Mouse (Mus musculus) kidney, adult 18-20 months (tissue): ENCODE data around the gene Foxo1.

Source experiments
- DNase-seq: peaks from one replicate; pipeline ENCODE4 v3.0.0; 2021

Foxo1 gene

DNA sequence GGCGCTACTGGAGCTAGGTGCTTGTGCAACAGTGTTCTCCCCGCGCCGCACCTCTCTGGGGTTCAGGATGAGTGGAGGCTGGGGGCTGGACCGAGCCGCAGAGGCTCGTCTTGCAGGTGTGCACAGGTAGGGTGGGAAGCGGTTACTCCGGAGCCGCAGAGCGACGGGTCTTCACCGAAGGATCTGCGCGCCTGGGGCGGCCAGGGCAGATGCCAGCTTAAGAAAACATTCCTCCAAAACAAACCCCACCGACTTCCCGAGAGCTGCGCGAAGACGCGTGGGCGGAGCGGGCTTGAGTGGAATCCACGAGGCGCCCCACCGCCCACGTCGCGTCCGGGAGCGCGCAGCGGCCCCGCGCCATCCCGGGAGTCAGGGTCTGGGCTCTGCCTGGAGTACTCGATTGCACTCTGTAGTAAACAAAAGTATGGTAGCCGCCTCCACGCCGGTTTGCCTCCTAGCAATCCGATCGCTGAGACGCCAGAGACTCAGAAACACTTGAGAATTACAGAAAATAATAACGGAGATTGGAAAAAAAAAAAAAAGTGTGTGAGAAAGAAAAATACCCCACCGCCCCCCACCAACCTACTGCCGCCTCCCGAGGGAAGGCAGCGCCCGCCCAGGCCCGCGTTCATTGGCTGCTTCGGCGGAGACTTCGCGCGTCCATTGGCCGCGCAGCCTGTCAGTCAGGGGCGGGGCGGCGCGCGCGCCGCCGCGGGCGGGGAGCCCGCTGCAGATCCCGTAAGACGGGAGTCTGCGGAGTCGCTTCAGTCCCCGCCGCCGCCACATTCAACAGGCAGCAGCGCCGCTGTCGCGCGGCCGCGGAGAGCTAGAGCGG, at the start of gene Foxo1:
TSS of gene Foxo1 (plus strand) at position 685 of the 835 bp plus-strand sequence.
- peak; percentile 90 for DNase-seq

DNA sequence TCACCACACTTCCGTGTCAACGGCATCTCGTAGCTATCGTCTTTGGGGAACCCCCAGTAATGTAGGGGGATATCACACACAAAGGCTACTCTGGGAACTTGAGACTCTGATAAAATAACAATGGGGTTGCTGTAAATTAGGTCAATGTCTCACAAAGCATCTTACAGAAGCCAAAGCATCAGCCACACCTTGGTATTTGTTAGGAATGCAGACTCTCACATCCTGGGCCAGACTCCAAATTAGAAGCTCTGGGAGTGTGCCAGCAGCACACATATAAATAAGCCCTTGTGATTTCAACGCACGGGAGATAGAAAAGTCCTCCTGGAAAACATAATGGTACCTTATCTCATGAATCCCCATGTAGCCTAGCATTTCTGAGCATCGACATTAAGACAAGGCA, 49.3 kb upstream of the Foxo1 start:
- DNase-seq: no peak

DNA sequence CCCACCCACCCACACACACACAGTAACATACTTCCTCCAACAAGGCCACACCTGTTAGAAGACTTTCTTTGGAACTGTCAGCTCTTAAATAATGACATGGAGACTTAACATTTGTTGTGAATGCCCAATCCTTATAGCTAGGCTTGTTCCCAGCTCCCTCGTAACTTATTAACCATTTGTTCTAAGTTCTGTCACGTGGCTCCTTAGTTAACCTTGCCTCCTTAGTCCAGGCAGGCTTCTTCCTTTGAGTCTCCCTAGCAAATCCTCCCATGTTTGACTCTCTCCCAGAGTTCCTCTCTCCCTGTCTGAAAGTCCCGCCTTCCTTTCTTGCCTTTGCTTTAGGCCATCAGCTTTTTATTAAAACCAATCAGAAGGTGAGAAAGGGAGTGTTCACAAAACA, 47.1 kb upstream of the Foxo1 start:
- no peak for DNase-seq

DNA sequence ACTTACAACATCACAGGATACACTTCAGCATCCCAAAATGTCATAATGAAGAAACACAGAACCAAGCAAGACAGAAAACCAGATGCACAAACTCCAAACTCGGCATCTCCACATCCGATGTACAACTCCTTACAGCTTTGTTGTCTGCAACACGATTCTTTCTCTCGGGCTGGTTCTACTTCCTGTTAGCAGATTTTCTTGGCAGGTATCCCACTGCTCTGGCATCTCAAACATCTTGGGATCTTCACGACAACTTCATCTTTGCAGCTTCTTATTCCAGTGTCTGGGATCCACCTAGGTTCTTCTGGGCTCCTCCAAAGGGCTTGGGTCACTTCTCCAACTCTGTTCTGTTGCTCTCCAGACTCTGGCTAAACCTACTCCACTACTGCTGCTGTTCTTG, 46.2 kb upstream of the Foxo1 start:
- DNase-seq: no peak

DNA sequence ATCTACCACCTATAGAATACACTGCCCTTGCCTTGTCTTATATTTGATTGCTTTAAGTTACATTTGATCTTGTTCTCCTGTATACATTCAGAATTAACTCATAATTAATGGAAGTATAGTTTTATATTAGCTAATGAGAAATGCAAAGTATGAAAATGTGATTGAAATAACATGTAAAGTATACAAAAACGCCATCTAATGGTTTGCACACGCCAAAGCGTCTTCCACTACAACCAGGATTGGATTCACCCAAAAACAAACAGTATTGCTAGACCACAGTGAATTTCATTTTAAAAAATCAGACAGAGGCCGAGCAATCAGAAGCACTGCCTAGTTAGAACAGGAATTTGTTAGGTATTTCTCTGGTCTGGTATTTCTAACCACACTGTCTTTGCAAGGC, 31.6 kb upstream of the Foxo1 start:
- DNase-seq: no peak

DNA sequence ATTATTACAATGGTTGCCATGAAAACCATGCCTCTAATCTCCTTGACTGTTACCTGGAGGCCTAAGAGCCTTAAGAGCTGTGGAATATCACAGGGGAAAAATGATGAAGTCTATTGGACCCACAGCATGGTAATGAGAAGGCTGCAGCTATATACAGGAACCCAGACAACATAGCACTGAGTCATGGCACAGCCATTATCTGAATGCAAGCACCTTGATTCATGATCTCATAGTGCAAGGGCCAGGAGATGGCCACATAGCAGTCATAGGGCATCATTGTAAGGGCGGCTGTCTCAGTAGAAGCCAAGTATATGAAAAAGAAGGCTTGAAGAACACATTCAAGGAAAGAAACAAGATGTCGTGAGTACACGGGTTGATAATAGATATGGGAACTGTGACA, 31.0 kb upstream of the Foxo1 start:
- no peak for DNase-seq

DNA sequence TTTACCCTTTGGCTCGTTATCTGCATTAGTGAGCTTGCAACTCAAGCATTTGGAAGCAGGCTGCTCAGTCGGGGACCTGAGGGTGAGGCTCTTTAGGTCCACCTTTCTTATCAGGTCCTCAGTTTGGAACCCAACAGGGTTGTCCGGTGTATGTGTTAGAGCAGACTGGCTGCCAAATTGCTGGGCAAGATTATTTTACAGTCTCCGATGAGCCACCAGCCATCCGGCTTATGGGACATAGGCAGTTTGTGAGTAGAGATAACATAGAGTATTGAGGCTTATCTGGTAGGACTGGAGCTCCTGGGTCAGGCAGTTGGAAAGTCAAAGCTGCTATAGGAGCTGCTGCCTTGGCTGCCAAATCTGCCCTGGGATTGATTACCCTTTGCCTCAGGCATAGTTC, 27.1 kb upstream of the Foxo1 start:
- no peak for DNase-seq

DNA sequence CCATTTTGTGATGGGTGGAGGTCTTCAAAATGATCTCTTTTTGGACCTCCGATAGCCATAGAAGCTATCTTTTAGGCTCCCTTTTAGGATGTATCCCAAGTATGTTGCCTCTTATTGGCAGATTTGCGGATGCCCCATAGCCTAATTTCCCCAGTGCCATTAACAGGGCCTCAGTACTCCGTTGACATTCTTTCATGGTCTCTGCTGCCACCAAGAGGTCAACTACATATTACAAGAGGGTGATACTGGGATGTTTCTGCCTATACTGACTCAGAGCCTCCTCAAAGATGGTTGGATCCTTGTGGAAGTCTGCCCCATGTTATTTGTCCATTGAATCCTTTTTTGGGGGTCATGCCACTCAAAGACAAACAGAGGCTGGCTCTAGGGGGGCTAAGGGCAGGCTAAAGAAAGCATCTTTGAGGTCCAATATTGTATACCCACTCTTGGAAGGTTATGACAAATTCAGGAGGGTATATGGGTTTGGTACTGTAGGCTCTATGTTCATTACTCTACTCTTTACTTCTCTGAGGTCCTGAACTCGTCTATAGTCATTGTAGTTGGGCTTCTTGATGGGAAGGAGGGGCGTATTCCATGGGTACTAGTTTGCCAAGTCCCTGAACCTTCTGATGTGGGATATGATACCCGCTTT, 25.6 kb upstream of the Foxo1 start:
- peak; percentile 65 for DNase-seq

DNA sequence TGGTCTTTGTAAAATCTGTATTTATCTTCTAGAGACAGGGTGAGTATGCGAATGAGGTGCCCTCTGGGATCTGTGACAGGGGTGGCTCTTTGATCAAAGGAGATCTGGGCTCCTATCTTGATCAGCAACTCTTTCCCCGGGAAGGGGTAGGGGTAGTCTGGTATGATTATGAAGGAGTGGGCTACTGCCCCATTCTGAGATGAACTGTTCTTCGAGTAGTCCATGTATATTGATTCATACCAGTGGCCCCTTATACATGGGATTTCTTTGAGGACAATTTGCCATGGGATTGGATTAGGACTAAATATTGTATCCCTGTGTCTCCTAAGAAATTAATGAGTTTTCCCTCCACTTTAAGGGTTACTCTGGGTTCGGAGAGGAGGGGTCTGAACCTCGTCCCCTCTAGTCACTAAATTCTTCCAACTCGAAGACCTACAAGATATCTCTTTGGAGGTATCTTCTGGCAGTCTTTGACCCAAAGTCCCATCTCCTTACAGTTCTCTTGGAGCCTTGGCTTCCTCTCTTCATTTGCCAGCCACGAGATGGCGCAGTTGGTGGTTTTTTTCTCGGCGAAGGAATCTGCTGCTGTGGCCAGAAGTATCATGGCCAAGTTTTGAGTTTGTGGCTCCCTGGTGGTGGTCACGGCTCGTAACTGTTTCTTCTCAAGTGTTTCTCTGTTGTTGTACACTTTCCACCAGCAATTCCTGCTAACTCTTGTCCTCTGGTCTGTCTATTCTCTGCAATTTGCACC, 24.7 kb upstream of the Foxo1 start:
- DNase-seq: peak; percentile 31

DNA sequence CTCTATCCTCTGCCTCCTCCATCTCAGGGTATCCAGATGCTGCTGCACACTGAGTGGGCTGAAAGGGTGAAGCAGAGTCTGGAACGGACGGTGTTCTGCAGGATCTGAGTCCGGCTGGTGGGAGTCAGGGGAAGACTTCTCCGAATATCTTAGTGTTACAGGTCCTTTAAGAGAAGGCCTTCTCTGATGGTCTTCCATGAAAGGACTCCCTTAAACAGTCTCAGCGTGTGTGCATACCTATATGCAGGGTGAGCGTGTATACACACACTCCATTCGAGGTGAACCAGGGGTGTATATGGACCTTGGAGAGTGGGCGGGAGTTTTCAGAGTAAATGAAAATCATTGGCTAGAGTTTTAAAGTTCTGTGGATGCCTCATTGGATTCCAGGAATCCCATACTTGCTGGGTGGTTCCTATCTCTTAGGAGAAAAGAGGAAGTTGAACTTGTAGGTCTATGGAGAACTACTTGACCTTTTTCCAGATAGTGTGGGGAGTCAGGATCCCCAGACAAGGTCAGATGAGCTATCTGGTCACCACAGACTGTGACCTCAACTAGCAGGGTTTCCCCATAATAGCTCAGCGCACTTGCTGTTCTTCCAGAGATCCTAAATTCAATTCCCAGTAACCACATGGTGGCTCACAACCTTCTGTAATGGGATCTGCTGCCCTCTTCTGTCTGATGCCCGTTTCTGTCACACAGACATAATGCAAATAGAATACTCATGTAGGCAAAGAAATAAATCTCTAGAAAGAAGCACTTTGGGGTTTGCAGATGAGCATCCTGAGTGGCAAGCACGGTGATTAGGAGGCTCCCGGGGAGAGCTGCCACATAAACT, 21.9 kb upstream of the Foxo1 start:
- DNase-seq: no peak

DNA sequence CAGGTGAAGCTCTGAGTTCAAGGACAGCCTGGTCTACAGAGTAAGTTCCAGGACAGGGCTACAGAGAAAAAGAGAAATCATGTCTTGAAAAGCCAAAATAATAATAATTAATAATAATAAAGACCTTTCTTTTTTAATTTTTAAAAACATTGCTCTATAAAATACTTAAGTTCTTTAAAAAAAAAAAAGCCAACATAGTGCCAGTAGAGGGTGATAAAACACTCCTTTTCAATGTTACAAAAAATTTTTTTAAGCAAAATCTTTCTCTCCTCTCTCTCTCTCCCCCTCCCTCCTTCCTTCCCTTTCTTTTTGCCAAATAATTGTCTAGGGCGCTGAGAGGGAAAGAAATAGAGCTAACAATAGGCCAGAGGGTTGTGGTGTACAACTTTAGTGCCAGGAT, 17.0 kb upstream of the Foxo1 start:
- no peak for DNase-seq

DNA sequence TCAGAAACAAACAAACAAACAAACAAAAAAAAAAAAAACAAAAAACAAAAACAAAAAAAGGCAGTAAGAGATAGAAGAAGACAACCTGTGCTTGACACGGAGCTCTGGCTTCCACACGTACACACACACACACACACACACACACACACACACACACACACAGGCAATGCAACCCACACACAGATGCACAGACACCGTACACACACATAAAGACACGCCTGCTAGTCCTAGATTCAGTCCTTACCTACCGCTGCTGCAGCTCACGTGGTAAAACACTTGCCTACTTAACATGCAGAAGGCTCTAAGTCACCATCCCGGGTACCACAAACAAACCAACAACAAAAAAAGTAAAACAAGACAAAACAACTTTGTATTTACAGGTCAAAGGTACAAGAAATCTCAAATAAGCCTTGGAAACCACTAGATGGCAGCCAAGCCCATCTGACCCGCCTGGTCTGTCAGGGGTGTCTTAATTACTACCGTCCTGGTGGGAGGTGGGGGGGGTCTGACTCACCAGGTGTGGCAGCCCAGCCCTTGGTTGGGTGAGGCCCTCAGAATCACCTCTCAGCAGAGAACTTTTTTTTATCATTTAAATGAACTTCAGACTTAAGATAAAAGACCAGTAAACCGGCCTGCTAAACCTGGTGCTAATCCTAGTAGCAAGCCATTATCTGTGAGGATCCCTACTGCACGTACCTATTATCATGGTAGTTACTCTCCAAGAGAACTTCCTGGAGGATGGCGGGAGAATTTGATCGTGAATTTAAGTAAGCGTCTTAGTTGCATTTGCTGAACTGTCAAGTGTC, 14.3 kb upstream of the Foxo1 start:
- DNase-seq: peak; percentile 37

DNA sequence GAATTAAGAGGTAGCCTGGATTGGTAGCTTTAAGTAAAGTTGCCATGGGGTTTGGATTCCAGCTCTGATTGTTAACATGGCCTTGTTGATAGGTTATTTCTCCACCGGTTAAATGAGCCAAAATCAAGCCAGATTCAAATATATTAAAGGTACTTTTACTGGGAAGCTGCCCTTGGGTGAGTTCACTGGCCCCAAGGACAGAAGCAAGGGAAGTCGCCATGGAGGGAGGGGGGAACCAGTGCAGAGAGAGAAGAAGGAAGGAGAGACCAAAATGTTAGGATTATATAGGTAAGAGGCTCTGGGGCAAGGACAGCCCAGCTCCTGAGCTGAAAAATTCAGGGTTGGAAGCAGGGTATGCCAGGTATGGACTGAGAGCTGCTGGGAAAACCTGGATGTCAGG, 13.6 kb upstream of the Foxo1 start:
- no peak for DNase-seq

DNA sequence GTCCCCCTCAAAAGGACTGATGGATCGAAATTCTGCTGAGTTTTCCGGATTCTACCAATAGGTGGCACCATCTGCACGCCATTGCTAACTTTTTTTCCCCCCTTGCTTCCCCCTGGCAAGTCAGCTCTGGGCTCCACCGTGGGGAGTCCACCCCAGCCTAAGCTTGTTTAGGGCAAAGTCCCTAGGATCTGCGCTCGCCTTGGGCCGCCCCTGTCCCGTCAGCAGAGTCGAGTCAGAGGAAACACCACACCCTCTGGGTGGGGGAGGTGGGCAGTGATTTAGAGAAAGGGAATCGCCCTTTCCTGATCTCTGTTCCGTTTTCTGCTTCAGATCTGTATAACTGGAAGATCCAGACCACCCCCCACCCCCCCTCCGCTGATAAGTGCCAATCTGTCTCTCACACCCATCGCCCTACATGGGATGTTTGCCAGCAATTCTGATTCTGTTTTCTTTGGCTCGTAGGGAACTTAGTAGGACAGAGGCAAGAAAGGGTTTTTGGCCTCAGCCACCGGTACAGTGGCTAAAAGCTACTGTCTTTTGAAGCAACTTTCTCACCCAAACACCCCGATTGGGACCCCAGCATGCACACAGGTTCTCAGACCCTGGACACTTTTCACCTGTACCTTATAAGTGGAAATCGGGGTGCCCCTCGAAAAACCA, 10.2 kb upstream of the Foxo1 start:
- peak; percentile 59 for DNase-seq

DNA sequence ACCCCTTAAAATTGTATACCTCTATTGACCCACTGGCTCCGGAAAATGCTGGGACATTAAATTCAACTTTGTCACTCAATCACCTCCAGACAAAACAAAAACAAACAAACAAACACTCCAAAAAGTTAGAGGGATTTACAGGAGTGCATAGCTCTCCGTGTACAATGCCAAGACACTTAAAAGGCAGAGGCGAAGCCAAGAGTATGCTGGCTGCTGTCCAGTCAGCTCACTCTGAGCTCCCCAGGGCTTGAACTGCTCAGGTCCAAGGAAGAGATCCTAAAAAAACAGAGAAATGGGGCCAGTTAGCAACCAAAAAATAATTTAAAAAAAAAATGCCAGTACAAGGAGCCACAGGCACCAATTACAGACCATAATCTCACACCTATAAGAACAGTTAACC, 9.6 kb upstream of the Foxo1 start:
- DNase-seq: peak; percentile 55

DNA sequence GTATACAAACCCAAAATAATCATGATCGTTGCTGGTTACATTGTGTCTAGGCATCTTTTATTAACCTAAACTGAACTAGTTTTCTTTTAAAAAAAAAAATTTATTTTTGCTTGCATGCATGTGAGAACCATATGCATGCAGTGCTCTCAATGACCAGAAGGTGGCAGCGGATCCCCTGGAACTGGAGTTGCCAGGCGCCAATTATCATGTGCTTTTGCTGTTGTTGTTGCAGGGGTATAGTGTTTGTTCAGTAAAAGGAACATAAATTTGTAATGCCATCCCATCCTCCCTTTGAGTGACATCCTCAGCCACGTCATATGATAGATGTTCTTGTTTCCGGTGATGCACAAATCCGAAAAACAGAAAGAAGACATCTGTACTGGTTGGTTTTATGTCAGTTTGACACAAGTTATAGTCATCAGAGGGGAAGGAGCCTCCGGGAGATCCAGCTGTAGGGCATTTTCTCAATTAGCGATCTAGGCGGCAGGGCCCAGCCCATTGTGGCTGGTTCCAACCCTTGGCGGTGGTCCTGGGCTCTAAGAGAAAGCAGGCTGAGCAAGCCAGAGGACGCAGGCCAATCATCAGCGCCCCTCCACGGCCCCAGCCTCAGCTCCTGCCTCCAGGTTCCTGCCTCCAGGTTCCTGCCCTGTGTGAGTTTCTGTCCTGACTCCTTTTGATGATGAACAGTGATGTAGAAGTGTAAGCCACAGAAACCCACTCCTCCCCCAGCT, 5.5 kb upstream of the Foxo1 start:
- DNase-seq: peak; percentile 85

DNA sequence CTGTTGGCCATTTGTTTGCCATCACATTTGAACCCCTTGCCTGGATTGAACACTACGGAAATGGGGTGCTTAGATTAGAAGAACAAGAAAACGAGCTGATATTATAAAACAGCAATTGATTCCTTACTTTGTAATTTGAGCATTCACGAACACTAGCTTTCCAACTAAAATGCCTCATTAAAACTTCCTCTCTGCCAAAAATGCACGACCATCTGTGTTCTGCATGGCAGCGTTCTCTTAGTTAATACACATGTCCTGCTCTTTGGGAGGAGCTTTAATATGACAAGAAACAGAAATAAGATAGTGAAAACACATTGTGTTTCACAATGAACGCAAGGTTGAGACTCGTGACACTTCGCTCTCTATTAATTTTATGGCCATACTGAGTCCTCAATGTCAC, 3.8 kb upstream of the Foxo1 start:
- DNase-seq: no peak

DNA sequence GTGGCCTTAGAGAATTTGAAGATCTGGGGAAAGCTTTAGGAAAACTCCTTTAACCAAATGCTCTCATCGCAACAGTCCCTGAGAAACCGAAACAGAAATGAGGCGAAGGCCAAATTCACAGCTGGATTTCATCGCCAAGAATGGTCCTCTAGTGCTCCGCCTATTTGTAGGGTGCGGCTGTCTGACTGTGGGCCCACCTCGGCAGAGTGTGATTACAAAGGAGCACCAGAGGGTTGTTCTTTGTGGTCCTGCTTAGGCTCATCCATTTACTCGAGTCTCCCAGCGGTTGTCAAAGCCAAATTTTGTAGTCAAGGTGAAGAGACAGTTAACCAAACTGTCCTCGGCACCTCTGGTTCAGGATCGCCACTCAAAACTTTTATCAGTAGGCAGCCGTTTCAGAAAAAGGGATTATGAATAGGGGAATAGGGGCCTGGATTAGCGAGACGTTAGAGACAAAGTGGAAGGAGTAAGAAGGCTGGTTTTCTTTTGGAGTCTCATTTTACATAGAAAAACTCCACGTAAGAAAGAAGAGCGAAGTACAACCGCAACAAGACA, 1.5 kb upstream of the Foxo1 start:
- peak; percentile 33 for DNase-seq

DNA sequence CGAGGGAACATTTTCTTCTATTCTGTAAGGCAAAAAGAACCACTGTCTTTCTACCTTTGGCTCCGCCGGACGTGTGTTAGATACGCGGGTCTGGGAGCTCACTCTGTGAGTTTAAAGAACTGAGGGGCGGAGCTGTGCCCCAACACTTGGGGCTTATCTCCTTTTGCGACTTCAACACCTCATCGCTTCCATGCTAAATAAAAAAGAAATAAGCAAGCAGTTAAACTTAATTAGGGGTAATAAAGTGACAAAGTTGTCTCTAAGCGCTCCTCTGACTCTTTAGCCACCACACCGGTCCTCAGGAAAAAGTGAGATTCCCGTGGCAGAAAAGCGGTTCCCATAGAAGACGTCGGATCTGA, 864 bp upstream of the Foxo1 start:
- no peak for DNase-seq

DNA sequence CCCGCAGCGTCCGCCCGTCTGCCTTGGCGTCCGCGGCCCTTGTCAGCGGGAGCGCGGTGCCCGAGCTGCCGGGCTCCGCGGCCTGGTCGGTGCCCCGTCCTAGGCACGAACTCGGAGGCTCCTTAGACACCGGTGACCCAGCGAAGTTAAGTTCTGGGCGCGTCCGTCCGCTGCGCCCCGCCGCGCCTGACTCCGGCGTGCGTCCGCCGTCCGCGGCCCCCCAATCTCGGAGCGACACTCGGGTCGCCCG, 276 bp downstream of the Foxo1 start:
- DNase-seq: no peak
